Mouse (Mus musculus) B cell, adult 62 days (primary cell): Measurements from ENCODE around the gene Cript. TPM values are rescaled to one million over a fixed set of nuclear protein-coding genes. Genes with fewer than 3 reads are reported as not detected.

Source experiments
- total RNA-seq: library from RNA; stranded (reverse); gene quantifications from 4 replicates; pipeline ENCODE4 v1.2.4, GENCODE M21; 2023

Gene Cript
- 52.1 to 55.4 TPM (median 54.8 TPM) in 4 replicates for total RNA-seq

GRCm38 (mm10) chr17:87025269-87025949 is at the start of gene Cript, which contains the start of gene Pigf:
Gene Cript (plus strand): TSS chr17:87025550.
Gene Pigf (minus strand): TSS chr17:87025406.

Other genes starting within 250 kb of the Cript start
- not detected in 4 replicates for gene Tmem247, start 108.2 kb upstream of the Cript start, total RNA-seq
- gene Atp6v1e2, start 77.7 kb upstream of the Cript start, total RNA-seq, result not detected in 4 replicates
- gene Rhoq, start 62.5 kb upstream of the Cript start, total RNA-seq, result 47.0 to 65.7 TPM (median 58.8 TPM) in 4 replicates
- gene Pigf, start 144 bp upstream of the Cript start, total RNA-seq, result 13.0 to 21.4 TPM (median 15.7 TPM) in 4 replicates
- gene Socs5, start 82.1 kb downstream of the Cript start, total RNA-seq, result 36.5 to 47.2 TPM (median 43.0 TPM) in 4 replicates
- gene Mcfd2, start 240.4 kb downstream of the Cript start, total RNA-seq, result 15.8 to 26.6 TPM (median 18.3 TPM) in 4 replicates